Mouse (Mus musculus): Measurements from ENCODE around the gene B4galnt1. TPM values are rescaled to one million over a fixed set of nuclear protein-coding genes. Genes with fewer than 3 reads are reported as not detected.

B4galnt1 gene
- polyA plus RNA-seq, 1 experiment, result 196 TPM

DNA sequence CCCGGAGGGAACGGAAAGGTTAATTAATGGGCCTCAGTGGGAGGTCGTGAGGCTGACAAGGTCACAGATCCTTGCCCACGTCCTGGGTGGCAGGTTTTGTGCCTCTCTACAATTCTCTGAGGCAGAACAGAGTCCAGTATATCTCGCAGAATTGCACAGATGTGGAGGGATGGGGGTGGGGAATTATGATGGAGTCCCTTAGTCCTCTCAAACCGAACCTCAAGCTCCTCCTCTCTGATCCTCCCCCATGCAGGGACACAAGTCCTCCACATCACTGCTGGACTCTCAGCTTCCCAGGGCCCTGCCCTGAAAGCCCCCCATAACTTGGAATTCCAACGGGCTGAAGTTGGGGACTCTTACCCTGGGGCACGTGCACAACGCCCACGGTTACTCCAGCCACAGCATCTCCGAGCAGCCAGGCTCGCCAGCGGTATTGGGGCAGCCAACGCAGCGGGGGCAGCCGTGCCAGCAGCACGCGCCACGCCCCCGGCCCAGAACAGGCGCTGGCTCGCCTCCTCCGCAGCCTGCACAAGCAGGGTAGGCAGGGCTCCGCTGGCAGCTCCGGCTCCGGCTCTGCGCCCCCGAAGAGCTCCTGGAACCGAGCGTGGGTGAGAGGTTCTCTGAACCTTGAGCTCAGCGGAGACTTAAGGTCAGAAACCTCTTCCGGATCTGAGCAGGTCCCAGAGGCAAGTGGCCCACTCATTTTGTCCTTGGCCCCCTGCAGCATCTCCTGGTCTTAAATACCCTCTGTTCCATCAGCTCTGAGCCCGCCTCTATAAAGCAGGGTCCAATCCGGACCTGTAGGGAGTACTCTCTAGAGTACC lies 15.1 kb downstream of the B4galnt1 start, which contains the start of gene Slc26a10:
TSS of gene Slc26a10 (minus strand) at position 775 of the 824 bp plus-strand sequence.
- H3K27ac ChIP-seq (ENCODE audit: control insufficient read depth, insufficient read depth, low read length), result no peak within 1 kb of the TSS
- no peaks in the 10 kb centered on the region for H3K36me3 ChIP-seq (ENCODE audit: control insufficient read depth, insufficient read depth, low read length)
- no peak for DNase-seq
- 7% methylated on average over 34 of the region's 34 CpGs for WGBS
- H3K4me1 ChIP-seq (replicated peaks; ENCODE audit: control insufficient read depth, insufficient read depth, low read length), result peaks cover 27% of the 10 kb centered on the region
- TF ChIP-seq POLR2A (IDR thresholded peaks at IDR 0.05; ENCODE audit: control insufficient read depth, extremely low read depth, insufficient read depth, low read length, poor library complexity) (no peak), CTCF (IDR thresholded peaks at IDR 0.05; ENCODE audit: borderline replicate concordance, control insufficient read depth, extremely low read depth, insufficient read depth, low read length, poor library complexity) (no peak)
- no peak within 1 kb of the TSS for H3K4me3 ChIP-seq (ENCODE audit: control insufficient read depth, insufficient read depth, low read length)
- peaks cover 11% of the 10 kb centered on the region; the same call in 1 of the 2 replicates for H3K27me3 ChIP-seq (ENCODE audit: control insufficient read depth, insufficient read depth, low read length)

- no peak for DNase-seq
- no peak for TF ChIP-seq POLR2A (IDR thresholded peaks at IDR 0.05; ENCODE audit: control insufficient read depth, extremely low read depth, insufficient read depth, low read length, poor library complexity)
- no peak for TF ChIP-seq CTCF (IDR thresholded peaks at IDR 0.05; ENCODE audit: borderline replicate concordance, control insufficient read depth, extremely low read depth, insufficient read depth, low read length, poor library complexity)
- Histone ChIP-seq H3K27ac (ENCODE audit: control insufficient read depth, insufficient read depth, low read length) (no peak overlapping the region), H3K36me3 (ENCODE audit: control insufficient read depth, insufficient read depth, low read length) (no peaks in the 10 kb centered on the region), H3K4me3 (ENCODE audit: control insufficient read depth, insufficient read depth, low read length) (no peak overlapping the region), H3K4me1 (replicated peaks; ENCODE audit: control insufficient read depth, insufficient read depth, low read length) (peaks cover 27% of the 10 kb centered on the region), H3K27me3 (ENCODE audit: control insufficient read depth, insufficient read depth, low read length) (peaks cover 11% of the 10 kb centered on the region; the same call in 1 of the 2 replicates)
- 77% methylated on average over 3 of the region's 3 CpGs for WGBS
Measured at GRCm38 (mm10) chr10:127180695-127181047, 15.6 kb downstream of the B4galnt1 start.

- Histone ChIP-seq H3K27ac (ENCODE audit: control insufficient read depth, insufficient read depth, low read length) (no peak overlapping the region), H3K27me3 (ENCODE audit: control insufficient read depth, insufficient read depth, low read length) (peaks cover 12% of the 10 kb centered on the region; the same call in 1 of the 2 replicates), H3K4me3 (ENCODE audit: control insufficient read depth, insufficient read depth, low read length) (no peak overlapping the region), H3K36me3 (ENCODE audit: control insufficient read depth, insufficient read depth, low read length) (no peaks in the 10 kb centered on the region), H3K4me1 (replicated peaks; ENCODE audit: control insufficient read depth, insufficient read depth, low read length) (peaks cover 25% of the 10 kb centered on the region)
- no peak for DNase-seq
- WGBS, result 76% methylated on average over 6 of the region's 6 CpGs
- TF ChIP-seq POLR2A (IDR thresholded peaks at IDR 0.05; ENCODE audit: control insufficient read depth, extremely low read depth, insufficient read depth, low read length, poor library complexity), result no peak
- no peak for TF ChIP-seq CTCF (IDR thresholded peaks at IDR 0.05; ENCODE audit: borderline replicate concordance, control insufficient read depth, extremely low read depth, insufficient read depth, low read length, poor library complexity)
Measured at GRCm38 (mm10) chr10:127181566-127181965, 16.5 kb downstream of the B4galnt1 start.

- DNase-seq, result no peak
- Histone ChIP-seq H3K27me3 (ENCODE audit: control insufficient read depth, insufficient read depth, low read length) (peaks cover 16% of the 10 kb centered on the region), H3K4me1 (replicated peaks; ENCODE audit: control insufficient read depth, insufficient read depth, low read length) (peaks cover 15% of the 10 kb centered on the region; the same call in 1 of the 2 replicates), H3K27ac (ENCODE audit: control insufficient read depth, insufficient read depth, low read length) (no peak overlapping the region), H3K36me3 (ENCODE audit: control insufficient read depth, insufficient read depth, low read length) (no peaks in the 10 kb centered on the region), H3K4me3 (ENCODE audit: control insufficient read depth, insufficient read depth, low read length) (no peak overlapping the region)
- TF ChIP-seq POLR2A (IDR thresholded peaks at IDR 0.05; ENCODE audit: control insufficient read depth, extremely low read depth, insufficient read depth, low read length, poor library complexity), result no peak
- no peak for TF ChIP-seq CTCF (IDR thresholded peaks at IDR 0.05; ENCODE audit: borderline replicate concordance, control insufficient read depth, extremely low read depth, insufficient read depth, low read length, poor library complexity)
- WGBS, result 94% methylated on average over 4 of the region's 4 CpGs
Measured at GRCm38 (mm10) chr10:127182624-127183023, 17.6 kb downstream of the B4galnt1 start.

GRCm38 (mm10) chr10:127183759-127184158 lies 18.7 kb downstream of the B4galnt1 start:
- 0 out of 2 replicates have a peak, but pooled peaks cover 9% of the 10 kb centered on the region for H3K4me1 ChIP-seq (replicated peaks; ENCODE audit: control insufficient read depth, insufficient read depth, low read length)
- no peak overlapping the region for H3K27ac ChIP-seq (ENCODE audit: control insufficient read depth, insufficient read depth, low read length)
- 33% methylated on average over 20 of the region's 20 CpGs for WGBS
- peaks cover 13% of the 10 kb centered on the region for H3K27me3 ChIP-seq (ENCODE audit: control insufficient read depth, insufficient read depth, low read length)
- TF ChIP-seq CTCF (IDR thresholded peaks at IDR 0.05; ENCODE audit: borderline replicate concordance, control insufficient read depth, extremely low read depth, insufficient read depth, low read length, poor library complexity), result no peak
- TF ChIP-seq POLR2A (IDR thresholded peaks at IDR 0.05; ENCODE audit: control insufficient read depth, extremely low read depth, insufficient read depth, low read length, poor library complexity), result no peak
- no peaks in the 10 kb centered on the region for H3K36me3 ChIP-seq (ENCODE audit: control insufficient read depth, insufficient read depth, low read length)
- H3K4me3 ChIP-seq (ENCODE audit: control insufficient read depth, insufficient read depth, low read length), result no peak overlapping the region
- no peak for DNase-seq

- 81% methylated on average over 9 of the region's 9 CpGs for WGBS
- DNase-seq, result no peak
- no peak overlapping the region for H3K27ac ChIP-seq (ENCODE audit: control insufficient read depth, insufficient read depth, low read length)
- TF ChIP-seq CTCF (IDR thresholded peaks at IDR 0.05; ENCODE audit: borderline replicate concordance, control insufficient read depth, extremely low read depth, insufficient read depth, low read length, poor library complexity) (no peak), POLR2A (IDR thresholded peaks at IDR 0.05; ENCODE audit: control insufficient read depth, extremely low read depth, insufficient read depth, low read length, poor library complexity) (no peak)
- peaks cover 16% of the 10 kb centered on the region; the same call in 1 of the 2 replicates for H3K4me1 ChIP-seq (replicated peaks; ENCODE audit: control insufficient read depth, insufficient read depth, low read length)
- H3K4me3 ChIP-seq (ENCODE audit: control insufficient read depth, insufficient read depth, low read length), result no peak overlapping the region
- peaks cover 20% of the 10 kb centered on the region for H3K27me3 ChIP-seq (ENCODE audit: control insufficient read depth, insufficient read depth, low read length)
- H3K36me3 ChIP-seq (ENCODE audit: control insufficient read depth, insufficient read depth, low read length), result no peaks in the 10 kb centered on the region
Measured at GRCm38 (mm10) chr10:127185101-127185500, 20.1 kb downstream of the B4galnt1 start.

Measured in thymus, adult 2 months (tissue).